Mouse (Mus musculus) liver, postnatal 0 days (tissue): ENCODE results near the gene Hsd17b1. TPM values are rescaled to one million over a fixed set of nuclear protein-coding genes. Genes with fewer than 3 reads are reported as not detected.

Experiments used
- ATAC-seq: fragments of 200-750 bp; cut with Nextera tagmentation; 2 replicates; pipeline ENCODE4 v1.8.0; 2017; ENCODE audit warnings: mild to moderate bottlenecking, moderate library complexity
- DNase-seq: peaks from one replicate; pipeline ENCODE4 v3.0.0-alpha.2; 2016
- H3K27ac ChIP-seq: fragments of 300-500 bp; sonication (generic); 2 replicates; pipeline ENCODE4 v1.5.1; 2014; ENCODE audit warnings: antibody characterized with exemption, moderate library complexity, mild to moderate bottlenecking, low read depth
- H3K27me3 ChIP-seq: fragments of 300-500 bp; sonication (generic); 2 replicates; pipeline ENCODE4 v1.6.1; 2014; ENCODE audit warnings: low read length, control low read depth, mixed read lengths; ENCODE audit not compliant: insufficient read depth
- H3K36me3 ChIP-seq: fragments of 300-500 bp; sonication (generic); replicated peaks from 2 replicates; pipeline ENCODE4 v1.6.1; 2014; ENCODE audit warnings: mild to moderate bottlenecking, control low read depth, low read length, moderate library complexity, mixed read lengths; ENCODE audit not compliant: insufficient read depth
- H3K4me1 ChIP-seq: fragments of 300-500 bp; sonication (generic); 2 replicates; pipeline ENCODE4 v1.6.1; 2014; ENCODE audit warnings: antibody characterized with exemption, mild to moderate bottlenecking, control low read depth; ENCODE audit not compliant: insufficient read depth
- H3K4me2 ChIP-seq: fragments of 300-500 bp; sonication (generic); 2 replicates; pipeline ENCODE4 v1.6.1; 2014; ENCODE audit warnings: low read depth, mild to moderate bottlenecking, low read length, moderate library complexity, mixed read lengths
- H3K4me3 ChIP-seq: fragments of 300-500 bp; sonication (generic); 2 replicates; pipeline ENCODE4 v1.5.1; 2014; ENCODE audit warnings: low read depth, low read length
- H3K9ac ChIP-seq: fragments of 300-500 bp; sonication (generic); replicated peaks from 2 replicates; pipeline ENCODE4 v1.6.1; 2014; ENCODE audit warnings: mild to moderate bottlenecking, moderate library complexity
- H3K9me3 ChIP-seq: fragments of 300-500 bp; sonication (generic); 2 replicates; pipeline ENCODE4 v1.6.1; 2016; ENCODE audit warnings: mild to moderate bottlenecking, control low read depth, low read length, mixed read lengths
- CTCF ChIP-seq: sonication (generic); IDR thresholded peaks from 2 replicates; pipeline ENCODE4 v1.5.1; 2016; ENCODE audit warnings: antibody characterized with exemption, low read depth
- EP300 ChIP-seq: IDR thresholded peaks from 2 replicates; pipeline ENCODE4 v1.6.1; 2016; ENCODE audit warnings: antibody characterized with exemption, low read depth, mild to moderate bottlenecking
- WGBS: fragments of 180-500 bp; shearing (Covaris S2); extraction: QIAGEN DNeasy Blood & Tissue Kit; methylation state at CpG from one replicate; pipeline ENCODE4 v1.1.7; 2014; ENCODE audit not compliant: insufficient replicate concordance; 5-methylcytosine and 5-hydroxymethylcytosine counted together
- polyA plus RNA-seq: library from polyadenylated mRNA; unstranded; fragments of >200 nt; fragmentation: Nextera tagmentation; extraction: Ambion mirVana; gene quantifications from 2 replicates; pipeline ENCODE4 v1.2.1, GENCODE M21; 2015

Hsd17b1 gene
- polyA plus RNA-seq, 1 experiment from 2014 or later = 0.23 TPM

DNA sequence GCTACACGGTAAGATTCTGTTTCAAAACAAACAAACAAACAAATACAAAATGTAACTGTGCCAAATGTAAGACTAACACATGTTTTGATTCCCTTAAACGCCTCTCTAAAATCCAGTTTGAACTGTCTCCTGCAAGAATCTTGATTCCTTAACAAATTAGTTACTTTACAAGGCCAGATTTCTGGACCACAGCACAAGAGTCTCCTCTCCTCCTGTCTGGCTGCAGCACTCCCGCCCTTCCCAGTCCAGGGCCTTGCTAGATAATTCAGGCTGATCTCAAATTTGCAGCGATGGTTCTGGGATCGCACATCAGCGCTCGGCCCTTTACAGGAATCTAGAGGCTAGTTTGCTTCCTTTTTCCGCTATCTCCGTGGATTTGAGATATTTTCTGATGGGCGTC lies 3.4 kb downstream of the Hsd17b1 start:
- 9% methylated on average over 10 of the region's 10 CpGs for WGBS
- peak overlapping the region; percentile 93 for H3K27ac ChIP-seq
- peak overlapping the region; percentile 86 for H3K9ac ChIP-seq
- H3K9me3 ChIP-seq = no peaks in the 10 kb centered on the region
- DNase-seq = no peak
- TF ChIP-seq EP300 (no peak), CTCF (no peak)
- no peak for ATAC-seq
- H3K36me3 ChIP-seq = peaks cover 19% of the 10 kb centered on the region
- peaks cover 37% of the 10 kb centered on the region for H3K4me1 ChIP-seq
- H3K4me2 ChIP-seq = peak overlapping the region; percentile 88
- peak overlapping the region; percentile 65 for H3K4me3 ChIP-seq
- peaks cover 26% of the 10 kb centered on the region for H3K27me3 ChIP-seq

DNA sequence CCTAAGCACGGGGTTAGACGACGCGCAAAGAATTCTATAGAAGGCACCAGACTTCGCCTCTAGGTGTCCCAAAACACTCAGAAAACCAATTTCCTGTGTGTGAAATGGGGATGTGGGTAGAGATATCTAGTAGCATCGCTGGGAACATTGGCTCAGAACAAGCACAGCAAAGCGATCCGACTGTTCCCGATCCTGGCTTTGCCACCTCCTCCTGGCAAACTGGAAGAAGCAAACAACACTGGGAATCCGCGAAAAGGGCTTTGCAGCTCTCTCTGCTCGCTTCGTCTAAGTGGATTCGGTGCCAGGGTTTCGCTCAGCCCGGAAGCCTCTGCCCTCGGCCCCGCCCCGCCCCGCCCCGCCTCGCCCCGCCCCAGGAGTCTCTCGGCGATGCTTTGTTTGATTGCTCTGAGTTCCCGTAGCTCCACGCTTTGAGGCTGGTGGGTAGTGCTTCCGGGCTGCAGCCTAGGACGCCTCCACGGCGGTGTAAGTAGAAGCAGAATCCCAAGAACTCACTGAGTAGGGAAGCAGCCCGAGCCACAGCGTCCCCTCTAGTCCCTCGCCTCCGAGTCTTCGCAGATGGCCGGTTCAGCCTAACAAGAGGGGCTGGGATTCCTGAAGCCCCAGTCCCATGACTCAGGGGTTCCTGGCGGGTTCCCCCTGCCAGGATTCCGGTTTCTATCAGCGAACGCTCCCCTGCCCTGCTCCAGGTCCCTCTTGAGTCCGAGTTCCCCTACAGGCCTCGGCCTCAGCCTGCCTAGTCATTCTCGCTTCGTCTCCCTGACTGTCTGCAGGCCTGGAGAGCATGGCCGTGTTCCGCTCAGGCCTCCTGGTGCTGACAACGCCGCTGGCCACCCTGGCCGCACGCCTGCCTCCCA lies 4.2 kb downstream of the Hsd17b1 start, which contains the start of gene Coasy:
TSS of gene Coasy (plus strand) at position 358 of the 875 bp plus-strand sequence.
- peak; percentile 94 for DNase-seq
- Histone ChIP-seq H3K4me3 (peak within 1 kb of the TSS; percentile 65), H3K4me1 (peaks cover 40% of the 10 kb centered on the region), H3K9me3 (no peaks in the 10 kb centered on the region), H3K36me3 (peaks cover 17% of the 10 kb centered on the region), H3K27me3 (peaks cover 26% of the 10 kb centered on the region), H3K27ac (peak within 1 kb of the TSS; percentile 93), H3K9ac (peak within 1 kb of the TSS; percentile 86), H3K4me2 (peak within 1 kb of the TSS; percentile 88)
- under 1% methylated on average over 48 of the region's 51 CpGs for WGBS
- TF ChIP-seq EP300 (peak; percentile 7; the same call in 1 of the 2 replicates), CTCF (peak; percentile 69)
- peak; percentile 87 for ATAC-seq

DNA sequence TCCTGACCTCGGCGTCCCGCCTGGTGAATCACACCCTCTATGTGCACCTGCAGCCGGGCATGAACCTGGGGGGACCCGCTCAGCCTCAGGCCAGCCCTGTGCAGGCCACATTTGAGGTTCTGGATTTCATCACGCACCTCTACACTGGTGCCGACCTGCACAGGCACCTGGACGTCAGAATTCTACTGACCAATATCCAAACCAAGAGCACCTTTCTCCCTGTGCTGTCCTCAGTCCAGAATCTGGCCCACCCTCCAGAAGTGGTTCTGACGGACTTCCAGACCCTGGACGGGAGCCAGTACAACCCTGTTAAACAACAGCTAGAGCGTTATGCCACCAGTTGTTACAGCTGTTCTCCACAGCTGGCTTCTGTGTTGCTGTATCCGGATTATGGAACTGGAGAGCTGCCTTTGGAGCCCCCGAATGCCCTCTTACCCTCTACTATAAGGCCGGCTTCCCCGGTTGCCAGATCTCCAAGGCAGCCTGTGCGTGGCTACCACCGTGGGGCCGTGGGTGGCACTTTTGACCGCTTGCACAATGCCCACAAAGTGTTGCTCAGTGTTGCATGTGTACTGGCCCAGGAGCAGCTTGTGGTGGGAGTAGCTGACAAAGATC lies 5.0 kb downstream of the Hsd17b1 start:
- H3K27ac ChIP-seq = peak overlapping the region; percentile 93
- H3K9me3 ChIP-seq = no peaks in the 10 kb centered on the region
- H3K4me1 ChIP-seq = peaks cover 47% of the 10 kb centered on the region
- peaks cover 23% of the 10 kb centered on the region for H3K27me3 ChIP-seq
- TF ChIP-seq CTCF (no peak), EP300 (no peak)
- H3K9ac ChIP-seq = peak overlapping the region; percentile 86
- peak overlapping the region; percentile 65 for H3K4me3 ChIP-seq
- DNase-seq (peak; percentile 67), ATAC-seq (peak; percentile 23)
- WGBS = 22% methylated on average over 19 of the region's 19 CpGs
- H3K4me2 ChIP-seq = peak overlapping the region; percentile 88
- H3K36me3 ChIP-seq = peaks cover 17% of the 10 kb centered on the region

GRCm38 (mm10) chr11:101084246-101084645 lies 6.0 kb downstream of the Hsd17b1 start:
- Histone ChIP-seq H3K9ac (no peak overlapping the region; the same call in 1 of the 2 replicates), H3K27ac (peak overlapping the region; percentile 93; the same call in 1 of the 2 replicates), H3K4me2 (peak overlapping the region; percentile 88), H3K27me3 (peaks cover 13% of the 10 kb centered on the region), H3K4me3 (no peak overlapping the region), H3K4me1 (peaks cover 49% of the 10 kb centered on the region), H3K36me3 (peaks cover 23% of the 10 kb centered on the region), H3K9me3 (no peaks in the 10 kb centered on the region)
- no peak for DNase-seq
- no peak for ATAC-seq
- WGBS = 83% methylated on average over 14 of the region's 14 CpGs
- TF ChIP-seq CTCF (no peak), EP300 (no peak)

- WGBS = 91% methylated on average over 12 of the region's 12 CpGs
- Histone ChIP-seq H3K36me3 (peaks cover 29% of the 10 kb centered on the region), H3K9ac (no peak overlapping the region), H3K27me3 (peaks cover 7% of the 10 kb centered on the region), H3K4me3 (no peak overlapping the region), H3K9me3 (no peaks in the 10 kb centered on the region), H3K4me2 (no peak overlapping the region), H3K4me1 (peaks cover 46% of the 10 kb centered on the region), H3K27ac (no peak overlapping the region)
- TF ChIP-seq EP300 (no peak), CTCF (no peak)
- no peak for ATAC-seq
- no peak for DNase-seq
Measured at GRCm38 (mm10) chr11:101084811-101085210, 6.6 kb downstream of the Hsd17b1 start.
